Mouse (Mus musculus): ENCODE data around the gene Etv6. TPM values are rescaled to one million over a fixed set of nuclear protein-coding genes. Genes with fewer than 3 reads are reported as not detected.

The Etv6 gene
- polyA plus RNA-seq, 1 experiment from 2014 or later = 23.5 TPM

DNA sequence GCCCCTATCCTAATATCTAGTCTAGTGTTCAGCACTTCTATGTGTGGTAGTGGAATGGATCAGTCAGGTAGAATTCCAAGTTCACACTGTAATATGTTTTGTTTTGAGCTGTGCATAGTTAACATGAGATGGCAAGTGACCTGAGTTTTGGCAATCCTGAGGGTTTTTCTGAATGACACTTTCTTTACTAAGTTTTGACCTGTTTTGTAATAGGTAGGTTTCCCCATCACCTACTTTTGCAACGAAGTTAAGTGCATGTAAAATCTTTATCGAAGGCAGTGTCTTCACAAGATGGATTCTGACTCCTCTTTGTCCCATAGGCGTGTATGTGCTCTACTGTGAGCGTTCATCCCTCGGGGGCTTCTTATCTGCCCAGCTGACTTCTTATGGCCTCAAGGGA lies 74.7 kb downstream of the Etv6 start:
- POLR2A ChIA-PET = interaction anchor here (0.6 kb wide), 1 partner anchor 81 kb away, joined by 3 read pairs; no protein-coding TSS in a partner anchor
- in situ Hi-C loops (cut with MboI; ENCODE audit: low pct_unique_long_range_greater_than_20kb) = no loop called here
- TF ChIP-seq CTCF (IDR thresholded peaks at IDR 0.05) = no peak
- CTCF ChIA-PET = no interaction called here
- DNase-seq (ENCODE audit: low read depth, low spot score) (no peak), ATAC-seq (no peak)
- no peaks in the 10 kb centered on the region for H3K27me3 ChIP-seq

DNA sequence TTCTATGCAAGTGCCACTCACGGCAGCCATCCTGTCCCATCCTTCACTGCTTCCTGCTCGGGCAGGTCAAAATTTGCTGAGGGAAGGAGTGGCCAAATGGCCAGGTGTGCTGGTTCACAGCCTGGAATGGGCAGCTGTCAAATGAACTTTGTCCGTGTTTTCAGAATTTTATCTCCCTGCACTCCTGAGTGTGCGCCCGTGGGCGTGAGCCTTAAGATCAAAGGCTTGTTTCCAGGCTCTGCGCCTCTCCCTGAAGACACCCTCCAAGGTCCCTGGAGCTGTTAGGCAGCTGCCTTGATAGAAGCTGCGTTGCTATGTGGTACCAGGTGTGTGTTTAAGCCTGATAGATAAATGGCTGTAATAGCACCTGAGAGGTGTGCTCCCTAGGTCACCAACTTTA lies 76.1 kb downstream of the Etv6 start:
- CTCF ChIA-PET = no interaction called here

DNA sequence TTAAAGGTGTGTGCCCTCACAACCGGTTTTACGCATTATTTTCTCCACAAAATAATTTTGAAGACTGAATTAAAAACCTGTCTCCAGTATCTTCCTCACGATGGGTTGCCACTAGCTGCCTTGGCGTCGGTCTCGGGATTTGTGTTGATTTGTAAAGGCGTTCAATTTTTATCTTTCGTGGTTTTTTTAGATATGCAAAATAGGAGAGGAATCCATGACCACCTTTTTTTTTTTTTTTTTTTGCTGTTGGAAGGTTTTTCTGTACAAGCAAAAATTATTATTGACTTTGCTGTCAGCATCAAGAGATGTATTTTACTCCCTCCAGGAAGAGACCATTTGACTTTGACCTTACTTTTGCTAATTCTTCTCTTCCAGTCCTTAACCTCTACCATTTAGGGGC lies 77.3 kb downstream of the Etv6 start:
- POLR2A ChIA-PET = interaction anchor here (0.7 kb wide), 1 partner anchor 60 kb away, joined by 3 read pairs; no protein-coding TSS in a partner anchor
- in situ Hi-C loops (cut with MboI; ENCODE audit: low pct_unique_long_range_greater_than_20kb) = no loop called here
- DNase-seq (ENCODE audit: low read depth, low spot score) (no peak), ATAC-seq (no peak)
- TF ChIP-seq CTCF (IDR thresholded peaks at IDR 0.05) = no peak
- H3K27me3 ChIP-seq = no peaks in the 10 kb centered on the region
- CTCF ChIA-PET = no interaction called here

More for the DNA sequence above, 76.1 kb downstream of the Etv6 start:
- TF ChIP-seq CTCF (IDR thresholded peaks at IDR 0.05) = no peak
- POLR2A ChIA-PET = interaction anchor here (1.0 kb wide), 1 partner anchor 17 kb away, joined by 3 read pairs; no protein-coding TSS in a partner anchor
- in situ Hi-C loops (cut with MboI; ENCODE audit: low pct_unique_long_range_greater_than_20kb) = no loop called here
- no peaks in the 10 kb centered on the region for H3K27me3 ChIP-seq
- no peak for DNase-seq (ENCODE audit: low read depth, low spot score)
- no peak for ATAC-seq

DNA sequence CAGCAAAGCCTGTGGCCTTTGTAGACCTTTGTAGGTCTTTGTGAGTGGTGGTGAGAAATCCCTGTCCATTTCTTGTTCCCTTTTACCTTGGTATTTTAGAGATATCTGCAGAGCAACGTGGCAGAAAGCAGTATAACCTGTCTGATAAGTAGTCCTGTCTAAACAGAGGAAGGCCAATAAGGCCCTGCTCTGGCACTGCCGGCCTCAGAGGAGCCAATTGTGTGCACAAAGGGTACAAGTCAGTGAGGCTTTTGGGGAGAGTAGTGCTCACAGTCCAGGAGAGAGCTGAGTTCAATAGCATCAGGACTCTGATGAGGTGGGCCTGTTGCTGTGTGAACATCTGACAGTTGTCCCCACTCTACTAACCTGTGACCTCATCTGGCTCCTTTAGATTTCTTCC lies 77.7 kb downstream of the Etv6 start:
- ATAC-seq (no peak), DNase-seq (ENCODE audit: low read depth, low spot score) (no peak)
- ChIA-PET CTCF (no interaction called here), POLR2A (no interaction called here)
- in situ Hi-C loops (cut with MboI; ENCODE audit: low pct_unique_long_range_greater_than_20kb) = no loop called here
- H3K27me3 ChIP-seq = no peaks in the 10 kb centered on the region
- TF ChIP-seq CTCF (IDR thresholded peaks at IDR 0.05) = no peak

DNA sequence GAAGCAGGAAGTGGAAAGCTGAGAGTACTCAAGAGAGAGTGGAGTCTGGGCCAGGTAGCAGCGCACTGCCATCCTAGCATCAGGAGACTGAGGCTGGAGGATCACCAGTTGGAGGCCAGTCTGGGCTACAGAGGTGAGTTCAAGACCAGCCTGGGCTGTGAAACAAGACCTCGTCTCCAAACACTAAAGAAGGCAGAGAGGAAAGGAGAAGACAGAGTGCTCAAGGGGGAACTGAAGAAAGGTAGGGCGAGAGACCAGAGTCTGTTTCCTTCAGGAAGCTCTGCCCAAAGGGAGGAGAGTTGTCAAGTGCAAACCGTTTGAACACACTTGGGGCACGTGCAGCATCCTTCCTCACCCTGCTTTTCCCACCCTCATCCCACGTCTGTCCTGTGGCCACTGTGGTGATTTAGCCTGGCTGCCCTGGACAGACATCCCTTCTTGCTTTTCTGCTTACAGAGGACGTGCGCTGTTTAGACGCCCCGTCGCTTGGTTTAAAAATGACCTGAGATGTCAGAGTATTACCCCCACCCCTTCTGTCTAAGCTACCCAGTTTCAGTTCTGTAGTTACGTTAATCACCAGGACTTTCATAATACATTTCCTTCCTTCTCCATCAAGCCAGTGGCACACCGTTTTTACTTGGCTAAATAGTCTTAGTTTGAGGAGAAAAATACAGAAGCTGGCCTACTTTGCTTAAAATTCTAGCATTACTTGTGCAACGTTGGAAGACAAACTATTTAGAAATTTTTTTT lies 79.9 kb downstream of the Etv6 start:
- ChIA-PET POLR2A (interaction anchor here (0.6 kb wide), 1 partner anchor 16 kb away, joined by 3 read pairs; no protein-coding TSS in a partner anchor), CTCF (interaction anchor here (1.3 kb wide), 2 partner anchors 18 to 20 kb away, joined by 3 to 4 read pairs; no protein-coding TSS in a partner anchor)
- in situ Hi-C loops (cut with MboI; ENCODE audit: low pct_unique_long_range_greater_than_20kb) = no loop called here
- no peak for TF ChIP-seq CTCF (IDR thresholded peaks at IDR 0.05)
- ATAC-seq (no peak), DNase-seq (ENCODE audit: low read depth, low spot score) (no peak)
- no peaks in the 10 kb centered on the region for H3K27me3 ChIP-seq

DNA sequence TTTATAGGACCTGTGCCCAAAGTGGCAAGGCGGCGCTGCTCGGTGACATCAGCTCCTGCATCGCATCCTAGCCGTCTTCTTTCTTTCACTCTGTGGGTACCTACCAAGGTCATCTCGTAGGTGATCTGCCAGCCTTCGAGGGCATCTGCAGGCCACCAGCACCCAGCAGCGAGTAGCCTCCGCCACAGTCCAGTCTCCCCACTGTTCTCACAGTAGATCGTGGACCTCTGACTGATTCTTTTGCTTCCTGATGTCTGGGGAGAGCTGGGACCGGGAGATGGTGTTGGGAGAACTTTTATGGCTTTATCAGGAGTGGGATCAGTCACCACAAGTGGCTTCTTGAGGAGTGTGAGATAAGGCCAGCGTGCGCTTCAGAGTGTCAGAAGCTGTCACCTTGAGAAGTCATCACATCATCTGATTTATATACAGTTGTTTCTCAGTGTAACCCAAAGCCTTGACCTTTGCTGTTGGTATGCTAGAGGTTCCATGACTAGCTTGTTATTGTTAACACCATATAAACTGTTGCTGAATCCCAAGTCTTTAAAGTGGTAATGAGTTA lies 82.0 kb downstream of the Etv6 start:
- H3K27me3 ChIP-seq = no peaks in the 10 kb centered on the region
- no peak for TF ChIP-seq CTCF (IDR thresholded peaks at IDR 0.05)
- no peak for DNase-seq (ENCODE audit: low read depth, low spot score)
- CTCF ChIA-PET = interaction anchor here (1.0 to 1.2 kb wide), 2 partner anchors 16 to 17 kb away, joined by 4 read pairs; no protein-coding TSS in a partner anchor
- in situ Hi-C loops (cut with MboI; ENCODE audit: low pct_unique_long_range_greater_than_20kb) = no loop called here
- POLR2A ChIA-PET = no interaction called here
- no peak for ATAC-seq

DNA sequence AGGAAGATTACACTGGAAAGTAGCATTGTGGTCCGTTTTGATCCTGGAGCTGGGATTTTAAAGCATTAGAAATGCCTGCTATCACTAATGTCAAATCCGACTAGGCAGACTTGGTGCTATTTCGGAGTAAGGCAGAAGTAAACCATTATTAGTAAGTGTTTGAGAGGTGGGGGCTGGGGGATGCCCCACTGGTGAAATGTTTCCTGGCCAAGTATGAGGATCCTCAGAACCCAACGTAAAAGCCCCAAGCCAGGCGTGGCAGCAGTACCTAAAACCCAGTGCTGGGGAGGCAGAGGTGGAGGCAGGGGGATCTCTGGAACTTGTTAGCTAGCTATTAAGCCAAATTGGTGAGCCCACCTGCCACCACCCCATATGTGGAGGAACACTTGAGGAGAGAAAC lies 83.0 kb downstream of the Etv6 start:
- in situ Hi-C loops (cut with MboI; ENCODE audit: low pct_unique_long_range_greater_than_20kb) = no loop called here
- ChIA-PET POLR2A (interaction anchor here (0.6 kb wide), 1 partner anchor 125 kb away, joined by 5 read pairs; no protein-coding TSS in a partner anchor), CTCF (no interaction called here)
- no peak for DNase-seq (ENCODE audit: low read depth, low spot score)
- H3K27me3 ChIP-seq = no peaks in the 10 kb centered on the region
- ATAC-seq = no peak
- TF ChIP-seq CTCF (IDR thresholded peaks at IDR 0.05) = no peak

DNA sequence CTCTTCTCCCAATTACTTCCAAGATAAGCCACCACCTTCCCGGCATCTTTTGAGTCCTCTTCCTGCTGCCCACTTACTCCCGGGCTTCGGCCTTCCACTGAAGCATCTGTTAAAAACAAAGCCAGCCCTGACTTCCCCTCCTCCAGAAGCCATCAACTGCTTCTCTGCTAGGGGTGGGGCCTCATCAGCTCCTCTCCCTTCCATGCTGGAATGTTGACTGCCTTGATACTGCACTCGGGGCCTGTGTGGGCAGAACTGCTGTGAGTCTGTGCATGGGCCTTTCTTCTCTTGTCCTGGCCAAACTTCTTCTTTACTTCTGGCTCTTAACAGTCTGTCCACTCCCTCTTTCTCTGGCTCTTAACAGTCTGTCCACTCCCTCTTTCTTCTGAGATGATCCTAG lies 83.6 kb downstream of the Etv6 start:
- in situ Hi-C loops (cut with MboI; ENCODE audit: low pct_unique_long_range_greater_than_20kb) = no loop called here
- CTCF ChIA-PET = no interaction called here
- no peaks in the 10 kb centered on the region for H3K27me3 ChIP-seq
- no peak for ATAC-seq
- DNase-seq (ENCODE audit: low read depth, low spot score) = no peak
- POLR2A ChIA-PET = no interaction called here
- no peak for TF ChIP-seq CTCF (IDR thresholded peaks at IDR 0.05)

DNA sequence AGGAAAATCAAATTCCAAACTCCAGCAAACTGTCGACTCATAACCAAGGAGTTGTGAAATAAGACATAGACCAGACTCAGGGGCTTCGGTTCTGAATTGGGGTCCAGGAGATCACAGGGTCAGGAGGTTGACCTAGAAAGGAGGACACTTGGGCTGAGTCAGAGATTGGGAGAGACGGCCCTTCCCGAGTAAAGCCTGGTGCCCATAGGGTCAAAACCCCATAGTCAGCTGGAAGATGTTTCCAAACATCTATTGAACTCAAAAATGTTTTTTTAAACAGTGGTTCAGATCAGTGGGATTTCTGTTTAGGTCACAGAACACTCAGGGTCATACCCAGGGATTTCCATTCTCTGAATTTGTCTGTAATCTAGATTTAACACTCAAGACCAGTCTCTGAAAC lies 84.7 kb downstream of the Etv6 start:
- ATAC-seq = no peak
- TF ChIP-seq CTCF (IDR thresholded peaks at IDR 0.05) = no peak
- POLR2A ChIA-PET = no interaction called here
- in situ Hi-C loops (cut with MboI; ENCODE audit: low pct_unique_long_range_greater_than_20kb) = no loop called here
- CTCF ChIA-PET = no interaction called here
- no peaks in the 10 kb centered on the region for H3K27me3 ChIP-seq
- DNase-seq (ENCODE audit: low read depth, low spot score) = no peak

DNA sequence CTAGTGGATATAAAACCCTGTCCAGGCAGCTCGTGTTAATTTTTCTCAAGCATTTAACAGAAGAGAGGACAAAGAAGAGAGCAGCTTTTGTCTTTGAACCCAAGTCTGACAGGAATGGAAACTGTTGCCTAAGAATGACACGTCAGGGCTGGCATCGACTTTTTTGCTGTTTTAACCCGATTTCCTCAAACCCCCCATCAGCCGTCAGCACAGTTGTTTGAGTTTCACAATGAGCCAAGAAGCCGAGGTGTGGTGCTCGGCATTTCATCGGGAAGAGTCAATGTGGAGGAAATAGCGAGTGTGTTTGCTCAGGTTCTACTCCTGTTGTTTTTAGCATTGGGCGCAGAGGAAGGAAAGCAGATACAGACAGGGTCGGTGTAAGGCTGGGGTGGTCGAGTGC lies 85.2 kb downstream of the Etv6 start:
- no peak for DNase-seq (ENCODE audit: low read depth, low spot score)
- H3K27me3 ChIP-seq = no peaks in the 10 kb centered on the region
- no peak for TF ChIP-seq CTCF (IDR thresholded peaks at IDR 0.05)
- ChIA-PET POLR2A (no interaction called here), CTCF (interaction anchor here (1.5 kb wide), 1 partner anchor 31 kb away, joined by 3 read pairs; no protein-coding TSS in a partner anchor)
- in situ Hi-C loops (cut with MboI; ENCODE audit: low pct_unique_long_range_greater_than_20kb) = no loop called here
- no peak for ATAC-seq

DNA sequence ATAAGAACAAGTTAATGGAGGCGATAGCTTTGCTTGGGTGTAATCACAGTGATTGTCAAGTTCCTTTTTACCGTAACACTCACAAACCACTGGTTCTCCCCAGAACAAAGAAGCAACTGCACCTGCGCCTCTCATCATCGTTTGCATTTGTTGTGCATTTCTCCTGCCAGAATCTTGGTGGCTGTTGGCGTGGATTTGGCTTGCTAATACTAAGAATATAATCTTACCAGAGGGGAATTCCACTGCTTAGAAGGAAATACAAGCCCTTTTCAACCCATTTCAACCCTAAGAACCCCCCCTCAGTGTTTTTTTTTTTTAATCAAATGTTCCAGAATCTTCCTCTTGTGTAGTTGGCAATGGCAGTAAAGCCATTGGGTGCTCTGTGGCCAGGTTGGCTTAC lies 87.4 kb downstream of the Etv6 start:
- in situ Hi-C loops (cut with MboI; ENCODE audit: low pct_unique_long_range_greater_than_20kb) = no loop called here
- no peak for TF ChIP-seq CTCF (IDR thresholded peaks at IDR 0.05)
- ChIA-PET CTCF (no interaction called here), POLR2A (no interaction called here)
- ATAC-seq (no peak), DNase-seq (ENCODE audit: low read depth, low spot score) (no peak)
- no peaks in the 10 kb centered on the region for H3K27me3 ChIP-seq

Measured in Patski (cell line).